Mouse (Mus musculus): ENCODE measurements around the gene Lbhd2. TPM values are rescaled to one million over a fixed set of nuclear protein-coding genes. Genes with fewer than 3 reads are reported as not detected.

The Lbhd2 gene
- polyA plus RNA-seq, 1 experiment from 2014 or later = 1.2 TPM

- H3K9me3 ChIP-seq (ENCODE audit: control insufficient read depth, low read length) = no peaks in the 10 kb centered on the region
- H3K4me1 ChIP-seq (ENCODE audit: control insufficient read depth, insufficient read depth, low read length) = peaks cover 32% of the 10 kb centered on the region
- H3K36me3 ChIP-seq (ENCODE audit: control insufficient read depth, insufficient read depth, low read length) = no peaks in the 10 kb centered on the region
- no peak overlapping the region for H3K9ac ChIP-seq (ENCODE audit: low read depth, low read length)
- H3K4me2 ChIP-seq (ENCODE audit: low read depth, low read length) = no peak overlapping the region
- peaks cover 63% of the 10 kb centered on the region for H3K27me3 ChIP-seq (replicated peaks; ENCODE audit: control insufficient read depth, insufficient read depth, low read length)
- H3K27ac ChIP-seq (ENCODE audit: low read length) = no peak overlapping the region
- no peak overlapping the region for H3K4me3 ChIP-seq (ENCODE audit: low read length)
- peak; percentile 22; the same call in 1 of the 2 replicates for ATAC-seq
- WGBS = 22% methylated on average over 13 of the region's 14 CpGs
These were observed 42.5 kb downstream of the Lbhd2 start for GRCm38 (mm10) chr12:111448931-111449705.

- H3K27ac ChIP-seq (ENCODE audit: low read length) = no peak overlapping the region
These were observed 43.8 kb downstream of the Lbhd2 start for GRCm38 (mm10) chr12:111450359-111450758.

GRCm38 (mm10) chr12:111451561-111451960 lies 45.0 kb downstream of the Lbhd2 start:
- no peak for ATAC-seq
- Histone ChIP-seq H3K27ac (ENCODE audit: low read length) (no peak overlapping the region), H3K27me3 (replicated peaks; ENCODE audit: control insufficient read depth, insufficient read depth, low read length) (peaks cover 38% of the 10 kb centered on the region), H3K4me2 (ENCODE audit: low read depth, low read length) (no peak overlapping the region), H3K9me3 (ENCODE audit: control insufficient read depth, low read length) (no peaks in the 10 kb centered on the region), H3K4me1 (ENCODE audit: control insufficient read depth, insufficient read depth, low read length) (peaks cover 31% of the 10 kb centered on the region), H3K4me3 (ENCODE audit: low read length) (no peak overlapping the region), H3K9ac (ENCODE audit: low read depth, low read length) (no peak overlapping the region), H3K36me3 (ENCODE audit: control insufficient read depth, insufficient read depth, low read length) (no peaks in the 10 kb centered on the region)
- 87% methylated on average over 7 of the region's 7 CpGs for WGBS

More at GRCm38 (mm10) chr12:111450359-111450758, 43.8 kb downstream of the Lbhd2 start:
- WGBS = 46% methylated on average over 6 of the region's 6 CpGs
- Histone ChIP-seq H3K36me3 (ENCODE audit: control insufficient read depth, insufficient read depth, low read length) (no peaks in the 10 kb centered on the region), H3K9me3 (ENCODE audit: control insufficient read depth, low read length) (no peaks in the 10 kb centered on the region), H3K9ac (ENCODE audit: low read depth, low read length) (no peak overlapping the region), H3K4me3 (ENCODE audit: low read length) (no peak overlapping the region), H3K4me1 (ENCODE audit: control insufficient read depth, insufficient read depth, low read length) (peaks cover 35% of the 10 kb centered on the region), H3K27me3 (replicated peaks; ENCODE audit: control insufficient read depth, insufficient read depth, low read length) (peaks cover 50% of the 10 kb centered on the region), H3K4me2 (ENCODE audit: low read depth, low read length) (no peak overlapping the region)
- ATAC-seq = no peak

- WGBS = 38% methylated on average over 4 of the region's 4 CpGs
- ATAC-seq = no peak
- Histone ChIP-seq H3K4me1 (ENCODE audit: control insufficient read depth, insufficient read depth, low read length) (peaks cover 26% of the 10 kb centered on the region), H3K4me2 (ENCODE audit: low read depth, low read length) (no peak overlapping the region), H3K27ac (ENCODE audit: low read length) (no peak overlapping the region), H3K4me3 (ENCODE audit: low read length) (no peak overlapping the region), H3K27me3 (replicated peaks; ENCODE audit: control insufficient read depth, insufficient read depth, low read length) (peaks cover 14% of the 10 kb centered on the region), H3K9me3 (ENCODE audit: control insufficient read depth, low read length) (no peaks in the 10 kb centered on the region), H3K9ac (ENCODE audit: low read depth, low read length) (no peak overlapping the region), H3K36me3 (ENCODE audit: control insufficient read depth, insufficient read depth, low read length) (no peaks in the 10 kb centered on the region)
These were observed 47.4 kb downstream of the Lbhd2 start for GRCm38 (mm10) chr12:111454021-111454420.

- Histone ChIP-seq H3K9ac (ENCODE audit: low read depth, low read length) (no peak overlapping the region), H3K27ac (ENCODE audit: low read length) (0 out of 2 replicates have a peak overlapping the region, but pooled peaks have one; percentile 16), H3K4me2 (ENCODE audit: low read depth, low read length) (no peak overlapping the region), H3K9me3 (ENCODE audit: control insufficient read depth, low read length) (no peaks in the 10 kb centered on the region), H3K4me3 (ENCODE audit: low read length) (no peak overlapping the region), H3K27me3 (replicated peaks; ENCODE audit: control insufficient read depth, insufficient read depth, low read length) (peaks cover 12% of the 10 kb centered on the region), H3K4me1 (ENCODE audit: control insufficient read depth, insufficient read depth, low read length) (peaks cover 21% of the 10 kb centered on the region), H3K36me3 (ENCODE audit: control insufficient read depth, insufficient read depth, low read length) (no peaks in the 10 kb centered on the region)
- 48% methylated on average over 10 of the region's 10 CpGs for WGBS
- peak; percentile 47 for ATAC-seq
These were observed 48.1 kb downstream of the Lbhd2 start for GRCm38 (mm10) chr12:111454543-111455280.

GRCm38 (mm10) chr12:111455311-111455846 lies 48.8 kb downstream of the Lbhd2 start:
- Histone ChIP-seq H3K4me1 (ENCODE audit: control insufficient read depth, insufficient read depth, low read length) (peaks cover 17% of the 10 kb centered on the region), H3K9ac (ENCODE audit: low read depth, low read length) (no peak overlapping the region), H3K4me2 (ENCODE audit: low read depth, low read length) (no peak overlapping the region), H3K27me3 (replicated peaks; ENCODE audit: control insufficient read depth, insufficient read depth, low read length) (peaks cover 7% of the 10 kb centered on the region), H3K36me3 (ENCODE audit: control insufficient read depth, insufficient read depth, low read length) (no peaks in the 10 kb centered on the region), H3K4me3 (ENCODE audit: low read length) (no peak overlapping the region), H3K9me3 (ENCODE audit: control insufficient read depth, low read length) (no peaks in the 10 kb centered on the region), H3K27ac (ENCODE audit: low read length) (0 out of 2 replicates have a peak overlapping the region, but pooled peaks have one; percentile 16)
- 0 out of 2 replicates have a peak, but pooled peaks have one; percentile 5 for ATAC-seq
- WGBS = 57% methylated on average over 12 of the region's 12 CpGs

- Histone ChIP-seq H3K36me3 (ENCODE audit: control insufficient read depth, insufficient read depth, low read length) (no peaks in the 10 kb centered on the region), H3K4me3 (ENCODE audit: low read length) (no peak overlapping the region), H3K27ac (ENCODE audit: low read length) (no peak overlapping the region), H3K9ac (ENCODE audit: low read depth, low read length) (no peak overlapping the region), H3K4me2 (ENCODE audit: low read depth, low read length) (no peak overlapping the region), H3K4me1 (ENCODE audit: control insufficient read depth, insufficient read depth, low read length) (peaks cover 17% of the 10 kb centered on the region), H3K27me3 (replicated peaks; ENCODE audit: control insufficient read depth, insufficient read depth, low read length) (peaks cover 4% of the 10 kb centered on the region; the same call in 1 of the 2 replicates), H3K9me3 (ENCODE audit: control insufficient read depth, low read length) (no peaks in the 10 kb centered on the region)
- no peak for ATAC-seq
- 57% methylated on average over 8 of the region's 8 CpGs for WGBS
These were observed 49.3 kb downstream of the Lbhd2 start for GRCm38 (mm10) chr12:111455860-111456259.

- H3K4me1 ChIP-seq (ENCODE audit: control insufficient read depth, insufficient read depth, low read length) = peaks cover 17% of the 10 kb centered on the region
These were observed 51.1 kb downstream of the Lbhd2 start for GRCm38 (mm10) chr12:111457742-111458141.

More at GRCm38 (mm10) chr12:111457742-111458141, 51.1 kb downstream of the Lbhd2 start:
- no peak overlapping the region for H3K4me2 ChIP-seq (ENCODE audit: low read depth, low read length)
- no peak overlapping the region for H3K9ac ChIP-seq (ENCODE audit: low read depth, low read length)
- H3K36me3 ChIP-seq (ENCODE audit: control insufficient read depth, insufficient read depth, low read length) = no peaks in the 10 kb centered on the region
- no peaks in the 10 kb centered on the region for H3K9me3 ChIP-seq (ENCODE audit: control insufficient read depth, low read length)
- H3K27ac ChIP-seq (ENCODE audit: low read length) = no peak overlapping the region
- WGBS = 89% methylated on average over 1 of the region's 1 CpGs
- ATAC-seq = no peak
- no peaks in the 10 kb centered on the region; the same call in 1 of the 2 replicates for H3K27me3 ChIP-seq (replicated peaks; ENCODE audit: control insufficient read depth, insufficient read depth, low read length)
- H3K4me3 ChIP-seq (ENCODE audit: low read length) = no peak overlapping the region
